8 mouse cellular contexts compared by ENCODE assay signal in genomic region chr3:116536428-116537199, GRCm38 (mm10). TPM values are rescaled to one million over a fixed set of nuclear protein-coding genes. Genes with fewer than 3 reads are reported as not detected.
A peak's percentile ranks its signal among the peaks of the same experiment; 100 is the strongest.
DNase-seq lines count a peak whose midpoint lies in the region; ATAC-seq lines count a peak whose summit lies in the region.

No protein-coding gene starts in this region.

- intact Hi-C loops in left cerebral cortex, postnatal 10 days (cut with DNase I) = no loop called here

- H3K4me3 ChIP-seq in liver, embryonic 11.5 days (ENCODE audit: low read depth, low read length) = no peak overlapping the region
- no peak overlapping the region for H3K4me3 ChIP-seq in hindbrain, embryonic 15.5 days

- ATAC-seq in liver, embryonic 11.5 days (replicated peaks; ENCODE audit: low FRiP score) = no peak
- peak; percentile 42 for ATAC-seq in hindbrain, embryonic 15.5 days (ENCODE audit: low FRiP score, low read depth)

- H3K9ac ChIP-seq in liver, embryonic 11.5 days (ENCODE audit: low read depth, low read length) = no peak overlapping the region
- no peak overlapping the region for H3K9ac ChIP-seq in hindbrain, embryonic 15.5 days

- no peaks in the 10 kb centered on the region for H3K27me3 ChIP-seq in liver, embryonic 11.5 days (replicated peaks; ENCODE audit: control insufficient read depth, insufficient read depth, low read length)
- no peaks in the 10 kb centered on the region for H3K27me3 ChIP-seq in hindbrain, embryonic 15.5 days

- DNase-seq in liver = peak; percentile 39
- no peak for DNase-seq in liver, embryonic 11.5 days (ENCODE audit: low spot score)
- peak; percentile 67 to 76 for DNase-seq in heart, adult 18-20 months
- DNase-seq in spleen, postnatal 10 days (ENCODE audit: low spot score in 2 of 2) = peak; percentile 16 to 44
- DNase-seq in left cerebral cortex, postnatal 10 days (ENCODE audit: extremely low spot score in 1 of 2, low spot score in 2 of 2) = no peak
- no peak for DNase-seq in adrenal gland, postnatal 14 days
- no peak for DNase-seq in urinary bladder, postnatal 36 days (ENCODE audit: low spot score in 2 of 2)

- no peaks in the 10 kb centered on the region for H3K4me1 ChIP-seq in liver, embryonic 11.5 days (replicated peaks; ENCODE audit: control insufficient read depth, insufficient read depth, low read length)
- no peaks in the 10 kb centered on the region for H3K4me1 ChIP-seq in hindbrain, embryonic 15.5 days (replicated peaks)

- WGBS in liver, embryonic 11.5 days = 59% methylated on average over 16 of the region's 16 CpGs
- WGBS in hindbrain, embryonic 15.5 days = 43% methylated on average over 16 of the region's 16 CpGs

- H3K4me2 ChIP-seq in liver, embryonic 11.5 days = no peak overlapping the region
- no peak overlapping the region for H3K4me2 ChIP-seq in hindbrain, embryonic 15.5 days

- H3K36me3 ChIP-seq in liver, embryonic 11.5 days (ENCODE audit: control insufficient read depth, insufficient read depth, low read length) = peaks cover 19% of the 10 kb centered on the region
- H3K36me3 ChIP-seq in hindbrain, embryonic 15.5 days = peaks cover 24% of the 10 kb centered on the region

- H3K27ac ChIP-seq in liver, embryonic 11.5 days (ENCODE audit: low read depth, low read length) = no peak overlapping the region
- H3K27ac ChIP-seq in hindbrain, embryonic 15.5 days (replicated peaks) = peak overlapping the region; percentile 25; the same call in 1 of the 2 replicates

- H3K9me3 ChIP-seq in liver, embryonic 11.5 days (ENCODE audit: control insufficient read depth, low read length) = no peaks in the 10 kb centered on the region
- H3K9me3 ChIP-seq in hindbrain, embryonic 15.5 days = no peaks in the 10 kb centered on the region

RNA-seq across cellular contexts. Expression of gene Dbt, which starts 23.7 kb away (rescaled TPM):
- 17.3 and 17.8 TPM in 2 replicates for polyA plus RNA-seq in liver, embryonic 11.5 days (2014; fragmentation: Nextera tagmentation; extraction: Ambion mirVana)
- 10 to 100 TPM; 51.0 to 54.6 TPM for total RNA-seq in heart, adult 18-20 months (2021)
- 12.9 and 13.5 TPM in 2 replicates for polyA plus RNA-seq in hindbrain, embryonic 15.5 days (2015; fragmentation: Nextera tagmentation; extraction: Ambion mirVana)
- 10 to 100 TPM; 16.3 to 18.1 TPM for total RNA-seq in left cerebral cortex, postnatal 10 days (2021)
- 98.2 and 106 TPM in 2 replicates for total RNA-seq in adrenal gland, postnatal 14 days (2021)

RNA-seq across cellular contexts. Expression of gene Lrrc39, which starts 26.2 kb away (rescaled TPM):
- polyA plus RNA-seq in liver, embryonic 11.5 days (2014; fragmentation: Nextera tagmentation; extraction: Ambion mirVana) = 2.1 and 2.8 TPM in 2 replicates
- total RNA-seq in heart, adult 18-20 months (2021) = 10 to 100 TPM; 75.5 to 77.6 TPM
- polyA plus RNA-seq in hindbrain, embryonic 15.5 days (2015; fragmentation: Nextera tagmentation; extraction: Ambion mirVana) = 0.31 and 0.45 TPM in 2 replicates
- total RNA-seq in left cerebral cortex, postnatal 10 days (2021) = under 1 TPM; 0.14 to 0.17 TPM
- total RNA-seq in adrenal gland, postnatal 14 days (2021) = 4.9 and 6.8 TPM in 2 replicates

RNA-seq across cellular contexts. Expression of gene Rtca, which starts 28.6 kb away (rescaled TPM):
- 67.2 and 70.8 TPM in 2 replicates for polyA plus RNA-seq in liver, embryonic 11.5 days (2014; fragmentation: Nextera tagmentation; extraction: Ambion mirVana)
- total RNA-seq in heart, adult 18-20 months (2021) = 10 to 100 TPM; 19.9 to 22.7 TPM
- 105 and 109 TPM in 2 replicates for polyA plus RNA-seq in hindbrain, embryonic 15.5 days (2015; fragmentation: Nextera tagmentation; extraction: Ambion mirVana)
- 10 to 100 TPM; 69.4 to 73.0 TPM for total RNA-seq in left cerebral cortex, postnatal 10 days (2021)
- total RNA-seq in adrenal gland, postnatal 14 days (2021) = 34.7 and 35.1 TPM in 2 replicates

RNA-seq across cellular contexts. Expression of gene Sass6, which starts 58.2 kb away (rescaled TPM):
- 30.4 and 32.4 TPM in 2 replicates for polyA plus RNA-seq in liver, embryonic 11.5 days (2014; fragmentation: Nextera tagmentation; extraction: Ambion mirVana)
- total RNA-seq in heart, adult 18-20 months (2021) = 1 to 10 TPM; 1.6 to 2.2 TPM
- polyA plus RNA-seq in hindbrain, embryonic 15.5 days (2015; fragmentation: Nextera tagmentation; extraction: Ambion mirVana) = 13.1 and 13.7 TPM in 2 replicates
- 1 to 10 TPM; 8.9 to 9.9 TPM for total RNA-seq in left cerebral cortex, postnatal 10 days (2021)
- total RNA-seq in adrenal gland, postnatal 14 days (2021) = 5.6 and 6.5 TPM in 2 replicates

Comparison
In these comparisons a context has a peak if more than half of its experiments do, and no peak if none do; other contexts are left out.
1. DNase-seq: peak in liver (single experiment), heart, adult 18-20 months (2 of 2) and spleen, postnatal 10 days (2 of 2); none in liver, embryonic 11.5 days (single experiment), left cerebral cortex, postnatal 10 days (0 of 2), adrenal gland, postnatal 14 days (single experiment) and urinary bladder, postnatal 36 days (0 of 2).